Mouse (Mus musculus) hindbrain, embryonic 14.5 days (tissue): ENCODE data around the gene Rdx. TPM values are rescaled to one million over a fixed set of nuclear protein-coding genes. Genes with fewer than 3 reads are reported as not detected.

Experiments used
- ATAC-seq: fragments of 200-750 bp; cut with Nextera tagmentation; 2 replicates; pipeline ENCODE4 v1.8.0; 2017; ENCODE audit warnings: moderate number of reproducible peaks, mild to moderate bottlenecking, moderate TSS enrichment, moderate library complexity; ENCODE audit not compliant: low FRiP score
- DNase-seq: peaks from one replicate; pipeline ENCODE4 v3.0.0-alpha.2; 2015; ENCODE audit warnings: low spot score
- H3K27ac ChIP-seq: fragments of 300-500 bp; sonication (generic); 2 replicates; pipeline ENCODE4 v1.5.1; 2014; ENCODE audit warnings: mild to moderate bottlenecking, moderate library complexity
- H3K27me3 ChIP-seq: fragments of 300-500 bp; sonication (generic); 2 replicates; pipeline ENCODE4 v1.6.1; 2014; ENCODE audit warnings: mild to moderate bottlenecking, low read length, mixed read lengths; ENCODE audit not compliant: control insufficient read depth, insufficient read depth
- H3K36me3 ChIP-seq: fragments of 300-500 bp; sonication (generic); replicated peaks from 2 replicates; pipeline ENCODE4 v1.6.1; 2014; ENCODE audit not compliant: control insufficient read depth, insufficient read depth
- H3K4me1 ChIP-seq: fragments of 300-500 bp; sonication (generic); replicated peaks from 2 replicates; pipeline ENCODE4 v1.6.1; 2014; ENCODE audit warnings: antibody characterized with exemption, low read length, mixed read lengths; ENCODE audit not compliant: control insufficient read depth, insufficient read depth
- H3K4me2 ChIP-seq: fragments of 300-500 bp; sonication (generic); replicated peaks from 2 replicates; pipeline ENCODE4 v1.6.1; 2014; ENCODE audit warnings: mild to moderate bottlenecking, moderate library complexity
- H3K4me3 ChIP-seq: fragments of 300-500 bp; sonication (generic); replicated peaks from 2 replicates; pipeline ENCODE4 v1.5.1; 2014; ENCODE audit warnings: mild to moderate bottlenecking, low read length
- H3K9ac ChIP-seq: fragments of 300-500 bp; sonication (generic); 2 replicates; pipeline ENCODE4 v1.6.1; 2014
- H3K9me3 ChIP-seq: fragments of 300-500 bp; sonication (generic); 2 replicates; pipeline ENCODE4 v1.6.1; 2016; ENCODE audit warnings: low read length; ENCODE audit not compliant: control insufficient read depth
- WGBS: fragments of 180-500 bp; shearing (Covaris S2); extraction: QIAGEN DNeasy Blood & Tissue Kit; methylation state at CpG from one replicate; pipeline ENCODE4 v1.1.7; 2014; 5-methylcytosine and 5-hydroxymethylcytosine counted together
- polyA plus RNA-seq: library from polyadenylated mRNA; unstranded; fragments of >200 nt; fragmentation: Nextera tagmentation; extraction: Ambion mirVana; gene quantifications from 2 replicates; pipeline ENCODE4 v1.2.1, GENCODE M21; 2014

Gene Rdx
- polyA plus RNA-seq, 1 experiment from 2014 or later: 105 TPM

- Histone ChIP-seq H3K4me1 (no peaks in the 10 kb centered on the region), H3K9ac (no peak overlapping the region), H3K4me2 (no peak overlapping the region), H3K36me3 (no peaks in the 10 kb centered on the region), H3K9me3 (no peaks in the 10 kb centered on the region), H3K27ac (no peak overlapping the region), H3K4me3 (no peak overlapping the region), H3K27me3 (no peaks in the 10 kb centered on the region)
- ATAC-seq (no peak), DNase-seq (no peak)
- 95% methylated on average over 1 of the region's 1 CpGs for WGBS
Measured at GRCm38 (mm10) chr9:52018505-52018904, 28.5 kb upstream of the Rdx start.

- ATAC-seq (no peak), DNase-seq (no peak)
- no peaks in the 10 kb centered on the region for H3K27me3 ChIP-seq
Measured at GRCm38 (mm10) chr9:52027257-52028020, 19.5 kb upstream of the Rdx start.

DNA sequence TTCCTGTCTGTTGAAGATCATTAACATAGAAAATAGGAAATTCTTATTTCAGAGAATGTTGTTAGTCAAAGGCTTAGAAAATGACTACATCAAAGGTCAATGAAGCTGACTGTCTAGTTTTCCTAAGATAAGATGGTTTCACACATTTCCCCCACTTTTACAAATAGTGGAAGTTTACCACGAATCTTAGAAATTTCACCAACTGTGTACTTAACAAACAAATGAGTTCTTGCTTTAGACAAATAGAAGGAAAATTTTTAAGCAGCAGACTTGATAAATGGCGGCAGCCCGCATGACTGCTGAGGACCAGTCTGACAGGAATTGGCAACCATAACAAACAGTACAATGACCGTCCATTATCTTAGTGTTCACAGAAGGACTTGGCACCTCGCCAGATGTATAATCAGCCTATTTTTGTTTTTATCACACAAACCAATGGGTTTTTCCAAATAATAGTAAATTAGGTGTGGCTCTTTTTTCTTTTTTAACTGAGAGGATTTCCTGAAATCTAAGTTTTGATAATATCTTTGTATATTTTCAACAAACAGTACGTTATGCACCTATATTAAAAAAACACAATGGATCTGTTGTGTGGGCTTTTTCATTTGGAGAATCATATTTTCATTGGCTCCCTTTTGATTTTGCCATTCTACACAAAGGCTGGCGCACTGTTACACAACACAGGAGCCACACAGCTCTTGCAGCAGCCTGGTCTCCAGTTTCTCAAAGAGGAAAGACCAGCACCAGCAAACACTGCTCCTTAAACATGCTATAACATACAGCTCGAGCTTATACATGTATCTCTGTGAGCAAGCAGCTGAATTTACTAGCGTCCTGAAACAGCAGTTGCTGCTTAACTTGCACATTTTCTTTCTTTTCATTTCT, 18.2 kb upstream of the Rdx start:
- H3K9me3 ChIP-seq: no peaks in the 10 kb centered on the region
- DNase-seq: peak; percentile 37

More at GRCm38 (mm10) chr9:52027257-52028020, 19.5 kb upstream of the Rdx start:
- Histone ChIP-seq H3K4me2 (no peak overlapping the region), H3K36me3 (no peaks in the 10 kb centered on the region), H3K4me3 (no peak overlapping the region), H3K9ac (no peak overlapping the region), H3K27ac (no peak overlapping the region), H3K4me1 (0 out of 2 replicates have a peak, but pooled peaks cover 3% of the 10 kb centered on the region), H3K9me3 (no peaks in the 10 kb centered on the region)
- WGBS: 24% methylated on average over 5 of the region's 5 CpGs

DNA sequence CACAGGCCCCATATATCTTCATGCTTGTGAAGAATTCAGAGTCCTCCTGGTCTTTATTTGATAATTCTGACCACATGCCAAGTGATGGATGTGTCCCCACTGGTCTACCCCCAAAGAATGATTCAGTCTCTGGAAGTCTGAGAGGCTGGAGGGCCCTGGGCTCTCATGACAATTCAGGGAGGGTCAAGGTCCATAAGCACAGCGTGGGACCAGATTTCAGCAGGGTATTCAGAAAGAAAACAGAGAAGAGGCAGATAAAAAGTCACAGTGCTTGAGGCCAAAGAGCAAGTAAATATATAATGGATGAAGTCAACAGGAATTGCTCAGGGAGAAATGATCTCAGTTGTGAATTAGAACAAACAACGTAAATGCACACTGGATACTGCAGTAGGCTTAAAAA, 15.5 kb upstream of the Rdx start:
- 16% methylated on average over 2 of the region's 2 CpGs for WGBS
- Histone ChIP-seq H3K9me3 (no peaks in the 10 kb centered on the region), H3K4me3 (no peak overlapping the region), H3K36me3 (no peaks in the 10 kb centered on the region), H3K9ac (no peak overlapping the region), H3K27me3 (no peaks in the 10 kb centered on the region), H3K27ac (no peak overlapping the region), H3K4me2 (no peak overlapping the region), H3K4me1 (0 out of 2 replicates have a peak, but pooled peaks cover 3% of the 10 kb centered on the region)
- DNase-seq (no peak), ATAC-seq (no peak)

More for the DNA sequence above, 18.2 kb upstream of the Rdx start:
- H3K4me1 ChIP-seq: 0 out of 2 replicates have a peak, but pooled peaks cover 3% of the 10 kb centered on the region
- no peak overlapping the region for H3K4me3 ChIP-seq
- H3K36me3 ChIP-seq: no peaks in the 10 kb centered on the region
- no peak overlapping the region; the same call in 1 of the 2 replicates for H3K27ac ChIP-seq
- 42% methylated on average over 9 of the region's 9 CpGs for WGBS
- ATAC-seq: no peak
- no peak overlapping the region for H3K9ac ChIP-seq
- no peak overlapping the region for H3K4me2 ChIP-seq
- no peaks in the 10 kb centered on the region for H3K27me3 ChIP-seq

DNA sequence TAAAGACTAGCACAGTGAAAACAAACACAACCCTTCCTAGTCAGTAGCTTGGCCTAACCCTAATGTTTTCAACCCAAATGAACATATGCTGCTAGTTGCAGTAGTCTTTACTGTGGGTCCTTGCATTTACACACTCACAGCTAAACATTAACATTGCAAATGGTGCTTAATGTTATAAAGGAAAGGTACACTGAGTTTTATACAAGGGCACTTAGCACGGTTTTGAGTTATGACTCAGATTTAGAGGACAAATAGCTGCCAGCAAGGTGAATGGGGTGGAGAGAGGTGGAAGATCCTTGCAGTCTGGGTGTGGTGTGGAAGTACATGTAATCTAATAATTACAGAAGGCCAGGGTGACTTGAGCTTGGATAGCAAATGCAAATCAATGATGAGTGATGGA, 9.5 kb upstream of the Rdx start:
- no peak overlapping the region for H3K4me3 ChIP-seq
- H3K27me3 ChIP-seq: no peaks in the 10 kb centered on the region
- no peaks in the 10 kb centered on the region for H3K36me3 ChIP-seq
- H3K9me3 ChIP-seq: no peaks in the 10 kb centered on the region
- no peak overlapping the region for H3K27ac ChIP-seq
- DNase-seq (no peak), ATAC-seq (no peak)
- no peaks in the 10 kb centered on the region for H3K4me1 ChIP-seq
- no peak overlapping the region for H3K4me2 ChIP-seq
- H3K9ac ChIP-seq: no peak overlapping the region
- WGBS: 89% methylated on average over 1 of the region's 1 CpGs

- Histone ChIP-seq H3K9me3 (no peaks in the 10 kb centered on the region), H3K4me1 (no peaks in the 10 kb centered on the region), H3K27ac (no peak overlapping the region), H3K4me3 (no peak overlapping the region), H3K9ac (no peak overlapping the region), H3K36me3 (no peaks in the 10 kb centered on the region), H3K4me2 (no peak overlapping the region), H3K27me3 (no peaks in the 10 kb centered on the region)
- ATAC-seq: no peak
- 89% methylated on average over 2 of the region's 2 CpGs for WGBS
- DNase-seq: no peak
Measured at GRCm38 (mm10) chr9:52041657-52042056, 5.3 kb upstream of the Rdx start.

DNA sequence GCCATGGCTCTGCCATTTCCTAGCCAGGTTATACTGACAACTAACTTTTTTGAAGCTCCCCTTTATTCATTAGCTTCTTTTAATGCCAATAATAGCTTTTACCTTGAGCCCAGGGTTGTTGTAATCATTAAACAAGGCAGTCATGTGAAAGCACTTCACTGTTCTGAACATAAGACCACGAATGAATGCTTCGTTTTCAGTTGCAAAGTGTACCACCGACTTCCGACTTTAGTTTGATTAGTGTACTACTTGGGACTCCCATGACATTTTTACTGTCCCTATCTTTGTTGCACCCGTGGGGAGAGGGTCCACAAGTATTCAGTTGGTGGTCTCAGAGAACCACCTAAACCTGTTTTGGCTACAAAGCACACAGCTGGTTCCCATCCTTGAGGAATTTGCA, 287 bp upstream of the Rdx start:
- no peak overlapping the region for H3K27ac ChIP-seq
- no peak overlapping the region for H3K9ac ChIP-seq
- ATAC-seq: no peak
- H3K4me1 ChIP-seq: peaks cover 24% of the 10 kb centered on the region
- DNase-seq: no peak
- no peaks in the 10 kb centered on the region for H3K36me3 ChIP-seq
- peak overlapping the region; percentile 68 for H3K4me2 ChIP-seq
- H3K4me3 ChIP-seq: 0 out of 2 replicates have a peak overlapping the region, but pooled peaks have one; percentile 70
- 30% methylated on average over 5 of the region's 5 CpGs for WGBS
- no peaks in the 10 kb centered on the region for H3K9me3 ChIP-seq
- no peaks in the 10 kb centered on the region for H3K27me3 ChIP-seq

GRCm38 (mm10) chr9:52047821-52048649, 1.1 kb downstream of the Rdx start:
- Histone ChIP-seq H3K4me3 (peak overlapping the region; percentile 70), H3K4me1 (peaks cover 24% of the 10 kb centered on the region), H3K9me3 (no peaks in the 10 kb centered on the region), H3K27ac (peak overlapping the region; percentile 97), H3K27me3 (no peaks in the 10 kb centered on the region), H3K9ac (peak overlapping the region; percentile 97), H3K4me2 (peak overlapping the region; percentile 68), H3K36me3 (no peaks in the 10 kb centered on the region)
- WGBS: under 1% methylated on average over 60 of the region's 118 CpGs
- peak; percentile 93 for ATAC-seq
- DNase-seq: peak; percentile 75
